Mouse (Mus musculus) ES-Bruce4 (cell line): ENCODE data around the gene Ap2m1.

Experiments used
- CTCF ChIP-seq: IDR thresholded peaks from one replicate; pipeline ENCODE4 v1.8.1; 2011; ENCODE audit warnings: low read depth, low read length
- EP300 ChIP-seq: IDR thresholded peaks from 2 replicates; pipeline ENCODE4 v1.6.1; 2011; ENCODE audit warnings: low read depth, low read length; ENCODE audit not compliant: insufficient read depth
- POLR2A ChIP-seq: IDR thresholded peaks from one replicate; pipeline ENCODE4 v1.8.1; 2011; ENCODE audit warnings: low read length; ENCODE audit not compliant: insufficient read depth

- TF ChIP-seq CTCF (no peak), EP300 (no peak), POLR2A (no peak)
Observed at GRCm38 (mm10) chr16:20488151-20488550, 47.1 kb upstream of the Ap2m1 start.
